Mouse (Mus musculus) stomach, postnatal 0 days (tissue): ENCODE measurements around the gene Rbms2.

ENCODE experiments used
- CTCF ChIP-seq: IDR thresholded peaks from 2 replicates; pipeline ENCODE4 v1.5.1; 2016; ENCODE audit warnings: antibody characterized with exemption, low read depth, mild to moderate bottlenecking, moderate library complexity
- EP300 ChIP-seq: optimal IDR thresholded peaks from 2 replicates; pipeline ENCODE3; 2016; ENCODE audit warnings: antibody characterized with exemption

GRCm38 (mm10) chr10:128127497-128127896 is 52.6 kb downstream of the Rbms2 start:
- no peak for TF ChIP-seq CTCF
- no peak for TF ChIP-seq EP300
